Mouse (Mus musculus) heart, embryonic 14.5 days (tissue): Measurements from ENCODE around the gene Mcm2. TPM values are rescaled to one million over a fixed set of nuclear protein-coding genes. Genes with fewer than 3 reads are reported as not detected.
A peak's percentile ranks its signal among the peaks of the same experiment; 100 is the strongest.

ENCODE experiments used
- ATAC-seq: fragments of 200-750 bp; cut with Nextera tagmentation; 2 replicates; pipeline ENCODE4 v1.8.0; 2017; ENCODE audit warnings: low read depth, moderate TSS enrichment; ENCODE audit not compliant: insufficient number of reproducible peaks, insufficient read depth, low FRiP score
- H3K27ac ChIP-seq, 2 experiments: fragments of 200-500 bp in 1 of 2; fragments of 300-500 bp in 1 of 2; sonication (generic) in 1 of 2; replicated peaks in 1 of 2; 2 replicates each; pipeline ENCODE4 v1.5.1; 2012 to 2014; ENCODE audit warnings: low read depth in 2 of 2, low read length in 2 of 2, control low read depth in 1 of 2, mild to moderate bottlenecking in 1 of 2, mixed read lengths in 1 of 2; ENCODE audit not compliant: control insufficient read depth in 1 of 2, insufficient read depth in 1 of 2
- H3K27me3 ChIP-seq: fragments of 300-500 bp; sonication (generic); 2 replicates; pipeline ENCODE4 v1.6.1; 2014; ENCODE audit warnings: mild to moderate bottlenecking, low read length, control low read depth; ENCODE audit not compliant: control insufficient read depth, insufficient read depth
- H3K36me3 ChIP-seq: fragments of 300-500 bp; sonication (generic); 2 replicates; pipeline ENCODE4 v1.6.1; 2014; ENCODE audit warnings: mild to moderate bottlenecking, control low read depth, low read length, mixed read lengths; ENCODE audit not compliant: control insufficient read depth, insufficient read depth
- H3K4me1 ChIP-seq, 2 experiments: fragments of 200-500 bp in 1 of 2; fragments of 300-500 bp in 1 of 2; sonication (generic) in 1 of 2; 2 replicates each; pipeline ENCODE4 v1.6.1; 2012 to 2014; ENCODE audit warnings: low read length in 2 of 2, control low read depth in 1 of 2, mixed read lengths in 1 of 2; ENCODE audit not compliant: control insufficient read depth in 2 of 2, insufficient read depth in 2 of 2
- H3K4me2 ChIP-seq: fragments of 300-500 bp; sonication (generic); 2 replicates; pipeline ENCODE4 v1.6.1; 2014; ENCODE audit warnings: mild to moderate bottlenecking, low read length
- H3K4me3 ChIP-seq, 2 experiments: fragments of 200-500 bp in 1 of 2; fragments of 300-500 bp in 1 of 2; sonication (generic) in 1 of 2; 2 replicates each; pipeline ENCODE4 v1.5.1; 2012 to 2014; ENCODE audit warnings: low read length in 2 of 2, mild to moderate bottlenecking in 2 of 2, control low read depth in 1 of 2, low read depth in 1 of 2, moderate library complexity in 1 of 2; ENCODE audit not compliant: control insufficient read depth in 1 of 2, insufficient read depth in 1 of 2
- H3K9ac ChIP-seq: fragments of 300-500 bp; sonication (generic); 2 replicates; pipeline ENCODE4 v1.6.1; 2014; ENCODE audit warnings: mild to moderate bottlenecking, low read length
- H3K9me3 ChIP-seq: fragments of 300-500 bp; sonication (generic); 2 replicates; pipeline ENCODE4 v1.6.1; 2016; ENCODE audit warnings: low read length, control low read depth; ENCODE audit not compliant: control insufficient read depth
- WGBS: fragments of 180-500 bp; shearing (Covaris S2); extraction: QIAGEN DNeasy Blood & Tissue Kit; methylation state at CpG from one replicate; pipeline ENCODE4 v1.1.7; 2014; 5-methylcytosine and 5-hydroxymethylcytosine counted together
- polyA plus RNA-seq: library from polyadenylated mRNA; unstranded; fragments of >200 nt; fragmentation: Nextera tagmentation; extraction: Ambion mirVana; gene quantifications from 2 replicates; pipeline ENCODE4 v1.2.1, GENCODE M21; 2014

Mcm2 gene
- polyA plus RNA-seq, 1 experiment from 2014 or later: 79.2 TPM

DNA sequence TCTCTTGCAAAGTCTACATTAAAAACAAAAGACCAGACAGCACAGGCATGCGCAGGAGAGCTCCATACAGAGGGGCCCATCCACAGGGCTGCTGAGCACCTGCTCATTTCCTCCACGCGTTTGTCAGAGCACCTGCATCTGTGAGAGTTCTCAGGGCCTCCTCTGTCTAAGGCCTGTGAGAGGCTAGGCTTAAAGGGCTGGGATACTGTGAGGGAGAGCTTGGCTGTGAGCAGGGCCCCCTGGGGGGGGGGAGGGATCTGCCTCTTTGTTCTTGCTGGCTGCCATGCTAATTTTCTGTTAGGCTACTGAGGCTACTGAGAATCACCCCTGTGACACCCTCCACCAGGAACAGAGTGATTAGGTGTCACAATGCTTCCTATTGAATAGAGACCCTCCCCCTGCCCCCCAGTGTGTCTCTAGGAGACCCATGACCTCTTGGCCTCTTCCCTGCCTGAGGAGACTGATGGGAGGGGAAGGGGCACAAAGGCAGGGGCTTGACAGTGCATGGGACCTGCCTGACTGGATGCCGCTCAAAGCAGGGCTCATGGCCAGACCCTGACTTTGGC is 27.1 kb upstream of the Mcm2 start:
- H3K4me2 ChIP-seq: no peak overlapping the region
- no peaks in the 10 kb centered on the region for H3K27me3 ChIP-seq
- no peaks in the 10 kb centered on the region for H3K36me3 ChIP-seq
- no peak overlapping the region for H3K4me3 ChIP-seq
- H3K27ac ChIP-seq: peak overlapping the region in 1 of 2 experiments; percentile 10; a peak in 1 of 4 replicates
- 31% methylated on average over 4 of the region's 4 CpGs for WGBS
- peaks cover 24 to 51% of the 10 kb centered on the region in 2 experiments for H3K4me1 ChIP-seq
- no peaks in the 10 kb centered on the region for H3K9me3 ChIP-seq
- no peak for ATAC-seq
- H3K9ac ChIP-seq: no peak overlapping the region

DNA sequence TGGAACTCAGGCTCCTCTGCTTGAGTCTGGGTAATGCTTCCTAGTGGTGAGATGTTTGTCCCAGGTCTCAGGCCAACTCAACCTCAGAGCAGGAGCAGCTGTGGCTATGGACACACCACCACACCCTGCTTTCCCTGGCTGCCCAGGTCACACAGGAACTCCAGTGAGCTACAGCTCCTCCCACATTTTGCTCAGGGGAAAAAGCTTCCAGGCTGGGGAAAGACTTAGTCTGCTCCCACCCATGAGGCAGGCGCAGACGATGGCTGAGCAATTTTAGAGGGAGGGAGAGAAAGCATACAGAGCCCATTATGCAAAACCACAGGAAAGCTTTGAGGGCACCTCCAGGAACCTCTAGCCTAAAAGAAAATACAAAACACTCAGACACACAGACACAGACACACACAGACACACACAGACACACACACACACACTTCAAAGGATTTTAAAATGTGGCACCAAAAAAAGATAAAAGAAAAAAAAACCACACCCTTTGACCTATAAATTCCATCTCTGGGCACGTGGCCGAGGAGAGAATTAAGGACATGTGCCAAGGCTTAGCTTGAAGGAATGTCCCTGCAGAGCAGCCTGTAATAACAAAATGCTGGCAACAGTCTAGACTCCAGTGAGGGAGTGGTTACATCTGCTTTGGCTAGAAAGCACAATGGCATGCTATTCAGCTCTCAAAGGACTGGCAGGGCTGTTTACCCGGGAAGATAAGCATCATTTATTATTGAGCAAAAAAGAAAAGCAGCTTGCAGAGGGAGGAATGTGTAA is 26.1 kb upstream of the Mcm2 start:
- H3K4me2 ChIP-seq: no peak overlapping the region
- no peaks in the 10 kb centered on the region for H3K36me3 ChIP-seq
- peaks cover 27 to 46% of the 10 kb centered on the region in 2 experiments for H3K4me1 ChIP-seq
- peak overlapping the region; percentile 48 to 61 for H3K27ac ChIP-seq
- 21% methylated on average over 5 of the region's 5 CpGs for WGBS
- no peaks in the 10 kb centered on the region for H3K27me3 ChIP-seq
- peak; percentile 70 for ATAC-seq
- no peak overlapping the region for H3K4me3 ChIP-seq
- H3K9me3 ChIP-seq: no peaks in the 10 kb centered on the region
- H3K9ac ChIP-seq: no peak overlapping the region

DNA sequence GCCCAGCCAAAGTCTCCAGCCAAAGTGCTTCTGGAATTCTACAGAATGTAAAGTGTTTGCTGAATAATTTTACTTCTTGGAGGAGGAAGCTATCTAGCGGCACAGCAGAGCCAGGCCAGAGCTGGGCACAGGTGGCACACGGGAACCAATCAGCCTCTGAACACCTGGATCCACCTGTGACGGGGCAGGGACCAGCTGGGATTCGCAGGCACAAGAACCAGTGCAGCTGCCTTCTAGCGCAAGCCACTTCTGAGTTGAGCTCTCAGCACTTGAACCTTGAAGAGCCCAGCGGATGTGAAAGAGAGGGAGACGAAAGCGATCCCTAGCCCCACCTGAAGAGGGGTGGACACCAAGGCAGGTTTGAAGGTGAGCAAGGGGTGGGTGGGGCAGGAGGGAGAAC is 20.2 kb upstream of the Mcm2 start:
- no peak for ATAC-seq
- Histone ChIP-seq H3K27me3 (no peaks in the 10 kb centered on the region), H3K4me1 (peaks cover 12 to 15% of the 10 kb centered on the region in 2 experiments), H3K4me2 (no peak overlapping the region), H3K9ac (no peak overlapping the region), H3K36me3 (no peaks in the 10 kb centered on the region), H3K27ac (no peak overlapping the region), H3K4me3 (no peak overlapping the region), H3K9me3 (no peaks in the 10 kb centered on the region)
- 76% methylated on average over 8 of the region's 8 CpGs for WGBS

DNA sequence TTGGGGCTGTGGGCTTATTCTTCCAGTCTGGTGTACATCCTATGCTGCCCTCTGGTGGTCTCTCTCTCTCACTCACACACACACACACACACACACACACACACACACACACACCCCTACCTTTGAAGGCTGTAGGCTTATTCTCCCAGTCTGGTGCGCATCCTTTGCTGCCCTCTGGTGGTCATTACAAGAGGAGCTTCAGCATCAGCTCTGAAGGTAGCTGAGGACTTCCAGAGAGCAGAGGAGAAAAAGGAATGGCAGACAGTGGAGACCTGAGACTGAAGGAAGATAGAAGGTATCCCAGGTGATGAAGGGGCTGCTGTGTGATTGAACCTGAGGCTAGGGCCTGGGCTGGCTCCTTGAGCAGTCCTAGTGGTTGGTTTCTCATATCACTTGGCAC is 17.6 kb upstream of the Mcm2 start:
- no peak overlapping the region for H3K4me3 ChIP-seq
- H3K27me3 ChIP-seq: no peaks in the 10 kb centered on the region
- no peak for ATAC-seq
- H3K36me3 ChIP-seq: peaks cover 14% of the 10 kb centered on the region
- peaks cover 17 to 22% of the 10 kb centered on the region in 2 experiments for H3K4me1 ChIP-seq
- H3K9ac ChIP-seq: no peak overlapping the region
- 65% methylated on average over 1 of the region's 1 CpGs for WGBS
- 0 out of 4 replicates have a peak overlapping the region, but pooled peaks of 1 of the 2 experiments have one; percentile 54 for H3K27ac ChIP-seq
- H3K9me3 ChIP-seq: no peaks in the 10 kb centered on the region
- no peak overlapping the region for H3K4me2 ChIP-seq

DNA sequence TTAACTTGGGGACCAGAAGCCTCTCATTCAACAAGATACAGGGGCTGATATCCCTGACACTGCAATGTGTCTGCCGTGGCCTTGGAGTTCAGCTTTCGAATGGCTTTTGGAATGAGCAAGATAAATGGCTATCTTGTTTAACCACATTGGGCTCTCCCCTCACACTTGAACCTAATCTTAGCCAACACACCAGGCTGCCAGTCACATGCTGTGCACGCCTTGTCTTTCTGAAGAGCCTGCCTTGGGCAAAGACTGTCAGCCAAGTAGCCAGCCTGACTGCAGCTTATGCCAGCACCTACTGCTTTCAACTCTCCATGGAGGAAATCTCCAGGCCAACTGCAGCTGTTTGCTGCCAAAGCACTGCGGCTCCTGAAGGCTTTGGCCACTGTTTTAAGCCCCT is 16.9 kb upstream of the Mcm2 start:
- H3K27ac ChIP-seq: peak overlapping the region; percentile 46 to 54

DNA sequence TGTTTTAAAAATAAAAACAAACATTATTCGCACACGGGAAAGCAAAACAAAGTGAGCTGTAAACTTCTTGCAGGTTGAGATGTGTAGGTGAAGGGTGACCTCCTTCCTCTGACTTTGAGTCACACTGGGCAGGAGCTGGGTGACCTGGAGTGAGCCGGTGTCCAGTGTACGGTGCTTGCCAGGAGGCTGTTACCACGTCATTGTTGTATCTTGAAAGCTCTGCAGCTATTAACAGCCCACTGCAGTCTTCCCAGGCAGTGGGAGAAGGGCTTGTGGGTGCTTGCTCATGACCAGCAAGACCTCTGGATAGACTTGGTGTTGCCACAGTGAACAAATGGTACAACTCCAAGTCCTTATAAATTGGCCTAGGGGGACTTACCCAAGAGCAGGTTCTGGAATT is 16.2 kb upstream of the Mcm2 start:
- no peak overlapping the region for H3K9ac ChIP-seq
- H3K36me3 ChIP-seq: peaks cover 22% of the 10 kb centered on the region
- H3K4me3 ChIP-seq: no peak overlapping the region
- no peaks in the 10 kb centered on the region for H3K9me3 ChIP-seq
- no peak for ATAC-seq
- H3K27ac ChIP-seq: peak overlapping the region in 1 of 2 experiments; percentile 46; a peak in 2 of 4 replicates
- WGBS: 42% methylated on average over 5 of the region's 5 CpGs
- peaks cover 15 to 22% of the 10 kb centered on the region in 2 experiments for H3K4me1 ChIP-seq
- no peaks in the 10 kb centered on the region for H3K27me3 ChIP-seq
- H3K4me2 ChIP-seq: no peak overlapping the region

More for the DNA sequence above, 16.9 kb upstream of the Mcm2 start:
- Histone ChIP-seq H3K9ac (no peak overlapping the region), H3K9me3 (no peaks in the 10 kb centered on the region), H3K4me3 (no peak overlapping the region), H3K4me1 (peaks cover 17 to 22% of the 10 kb centered on the region in 2 experiments), H3K4me2 (no peak overlapping the region), H3K27me3 (no peaks in the 10 kb centered on the region), H3K36me3 (peaks cover 15% of the 10 kb centered on the region)
- ATAC-seq: no peak
- 31% methylated on average over 4 of the region's 4 CpGs for WGBS

DNA sequence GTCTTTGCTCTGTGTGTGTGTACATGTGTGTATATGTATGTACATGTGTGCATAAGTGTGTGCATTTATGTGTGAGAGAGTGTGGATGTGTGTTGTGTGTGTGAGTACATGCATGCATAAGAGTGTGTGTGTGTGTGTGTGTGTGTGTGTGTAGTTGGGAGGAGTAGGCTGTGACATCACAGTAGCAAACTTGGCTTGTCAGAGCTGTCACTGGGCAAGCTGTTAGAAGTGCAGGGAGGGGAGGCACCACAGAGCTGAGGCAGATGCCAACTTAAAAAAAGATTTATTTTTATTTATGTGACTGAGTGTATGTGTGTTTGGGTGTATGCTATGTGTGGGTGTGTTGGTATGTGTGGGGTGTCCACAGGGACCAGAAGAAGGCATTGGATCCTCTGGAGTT is 14.9 kb upstream of the Mcm2 start:
- Histone ChIP-seq H3K4me1 (peaks cover 15 to 22% of the 10 kb centered on the region in 2 experiments), H3K36me3 (peaks cover 36% of the 10 kb centered on the region), H3K4me2 (no peak overlapping the region), H3K9me3 (no peaks in the 10 kb centered on the region), H3K9ac (no peak overlapping the region), H3K27ac (peak overlapping the region in 1 of 2 experiments; percentile 42; a peak in 1 of 4 replicates), H3K27me3 (no peaks in the 10 kb centered on the region), H3K4me3 (no peak overlapping the region)
- ATAC-seq: no peak
